Mouse (Mus musculus) C2C12 (cell line): ENCODE results near the gene Lypd6b. TPM values are rescaled to one million over a fixed set of nuclear protein-coding genes. Genes with fewer than 3 reads are reported as not detected.

Experiments used
- H3K27me3 ChIP-seq: one replicate; pipeline ENCODE4 v1.6.1; 2011; ENCODE audit not compliant: control insufficient read depth, insufficient read depth, insufficient read length
- H3K36me3 ChIP-seq: one replicate; pipeline ENCODE4 v1.6.1; 2011; ENCODE audit not compliant: control insufficient read depth, insufficient read depth
- H3K4me3 ChIP-seq: one replicate; pipeline ENCODE4 v1.5.1; 2011; ENCODE audit warnings: mild to moderate bottlenecking, control low read depth; ENCODE audit not compliant: poor library complexity, insufficient read depth, severe bottlenecking
- H3K79me2 ChIP-seq: one replicate; pipeline ENCODE4 v1.6.1; 2011; ENCODE audit not compliant: control insufficient read depth, insufficient read depth
- H3K79me3 ChIP-seq: one replicate; pipeline ENCODE4 v1.6.1; 2011; ENCODE audit warnings: low read depth, control low read depth
- H3ac ChIP-seq: one replicate; pipeline ENCODE3; 2011; ENCODE audit warnings: low read depth; ENCODE audit not compliant: control insufficient read depth, insufficient read length
- CEBPB ChIP-seq: IDR thresholded peaks from one replicate; pipeline ENCODE4 v1.6.1; 2011; ENCODE audit warnings: low read depth, mild to moderate bottlenecking, control low read depth, moderate library complexity
- CTCF ChIP-seq: IDR thresholded peaks from one replicate; pipeline ENCODE4 v1.5.1; 2011; ENCODE audit not compliant: control insufficient read depth, insufficient read depth, insufficient read length
- FOSL1 ChIP-seq: IDR thresholded peaks from one replicate; pipeline ENCODE4 v1.8.0; 2011; ENCODE audit warnings: mild to moderate bottlenecking, low read length; ENCODE audit not compliant: poor library complexity, insufficient read depth, severe bottlenecking
- MAX ChIP-seq: IDR thresholded peaks from one replicate; pipeline ENCODE4 v1.6.1; 2011; ENCODE audit warnings: mild to moderate bottlenecking, control low read depth
- MYOD1 ChIP-seq: IDR thresholded peaks from one replicate; pipeline ENCODE4 v1.6.1; 2011; ENCODE audit warnings: low read depth; ENCODE audit not compliant: control insufficient read depth, insufficient read length
- MYOG ChIP-seq: IDR thresholded peaks from one replicate; pipeline ENCODE4 v1.6.1; 2011; ENCODE audit not compliant: control insufficient read depth, insufficient read length; ENCODE audit errors: extremely low read depth
- USF1 ChIP-seq: IDR thresholded peaks from one replicate; pipeline ENCODE4 v1.6.1; 2011; ENCODE audit warnings: low read depth, mild to moderate bottlenecking, control low read depth, moderate library complexity
- polyA plus RNA-seq: library from polyadenylated mRNA; unstranded; fragments of >200 nt; fragmentation: generic; extraction: Trizol; gene quantifications from one replicate; pipeline ENCODE4 v1.2.1, GENCODE M21; 2012; ENCODE audit warnings: missing spikeins

The Lypd6b gene
- polyA plus RNA-seq, 1 experiment: 0.02 TPM

- no peak overlapping the region for H3ac ChIP-seq
- H3K4me3 ChIP-seq: no peak overlapping the region
- H3K36me3 ChIP-seq: no peaks in the 10 kb centered on the region
- H3K27me3 ChIP-seq: no peaks in the 10 kb centered on the region
- peak; percentile 5 for TF ChIP-seq MYOD1
- TF ChIP-seq MYOG: no peak
- no peaks in the 10 kb centered on the region for H3K79me2 ChIP-seq
- H3K79me3 ChIP-seq: no peaks in the 10 kb centered on the region
These were observed 29.7 kb downstream of the Lypd6b start for GRCm38 (mm10) chr2:49817151-49817550.

- Histone ChIP-seq H3K79me3 (no peaks in the 10 kb centered on the region), H3K4me3 (no peak overlapping the region), H3K36me3 (no peaks in the 10 kb centered on the region), H3K79me2 (no peaks in the 10 kb centered on the region), H3K27me3 (no peaks in the 10 kb centered on the region), H3ac (no peak overlapping the region)
- TF ChIP-seq FOSL1: peak; percentile 8
- peak; percentile 7 for TF ChIP-seq MYOD1
- no peak for TF ChIP-seq CTCF
- peak; percentile 12 for TF ChIP-seq MAX
These were observed 30.6 kb downstream of the Lypd6b start for GRCm38 (mm10) chr2:49818126-49818525.

- H3ac ChIP-seq: no peak overlapping the region
- no peak overlapping the region for H3K4me3 ChIP-seq
- H3K27me3 ChIP-seq: no peaks in the 10 kb centered on the region
- no peaks in the 10 kb centered on the region for H3K79me3 ChIP-seq
- no peaks in the 10 kb centered on the region for H3K36me3 ChIP-seq
- no peak for TF ChIP-seq FOSL1
- TF ChIP-seq CTCF: no peak
- H3K79me2 ChIP-seq: no peaks in the 10 kb centered on the region
These were observed 34.8 kb downstream of the Lypd6b start for GRCm38 (mm10) chr2:49822312-49822711.

GRCm38 (mm10) chr2:49825588-49825987 lies 38.1 kb downstream of the Lypd6b start:
- Histone ChIP-seq H3K4me3 (no peak overlapping the region), H3K36me3 (no peaks in the 10 kb centered on the region)

GRCm38 (mm10) chr2:49827756-49828155 lies 40.3 kb downstream of the Lypd6b start:
- no peaks in the 10 kb centered on the region for H3K79me3 ChIP-seq
- TF ChIP-seq MYOD1 (no peak), USF1 (no peak), CEBPB (no peak), FOSL1 (no peak)
- H3K4me3 ChIP-seq: no peak overlapping the region
- no peaks in the 10 kb centered on the region for H3K36me3 ChIP-seq
- H3K79me2 ChIP-seq: no peaks in the 10 kb centered on the region
- no peaks in the 10 kb centered on the region for H3K27me3 ChIP-seq
- no peak overlapping the region for H3ac ChIP-seq

More at GRCm38 (mm10) chr2:49825588-49825987, 38.1 kb downstream of the Lypd6b start:
- Histone ChIP-seq H3K79me2 (no peaks in the 10 kb centered on the region), H3K79me3 (no peaks in the 10 kb centered on the region), H3ac (no peak overlapping the region), H3K27me3 (no peaks in the 10 kb centered on the region)
- TF ChIP-seq CEBPB (no peak), MYOD1 (no peak), MAX (no peak), MYOG (no peak), FOSL1 (no peak), CTCF (no peak), USF1 (no peak)

- Histone ChIP-seq H3K4me3 (no peak overlapping the region), H3K27me3 (no peaks in the 10 kb centered on the region), H3K36me3 (no peaks in the 10 kb centered on the region), H3K79me2 (no peaks in the 10 kb centered on the region), H3K79me3 (no peaks in the 10 kb centered on the region), H3ac (no peak overlapping the region)
- no peak for TF ChIP-seq CEBPB
- no peak for TF ChIP-seq MYOG
- TF ChIP-seq USF1: no peak
- TF ChIP-seq MAX: no peak
These were observed 42.9 kb downstream of the Lypd6b start for GRCm38 (mm10) chr2:49830369-49830768.
